ENCODE assay signal across 8 mouse cellular contexts in genomic region chr9:108578545-108579343, GRCm38 (mm10). TPM values are rescaled to one million over a fixed set of nuclear protein-coding genes. Genes with fewer than 3 reads are reported as not detected.
DNase-seq lines count a peak whose midpoint lies in the region; ATAC-seq and TF ChIP-seq lines count a peak whose summit lies in the region.

Wdr6 (minus strand) TSS chr9:108578739.

- H3K27ac ChIP-seq in forebrain, embryonic 10.5 days: peak within 1 kb of the TSS; percentile 95
- peak within 1 kb of the TSS; percentile 95 for H3K27ac ChIP-seq in heart, embryonic 15.5 days
- H3K27ac ChIP-seq in liver, embryonic 14.5 days: peak within 1 kb of the TSS; percentile 38; the same call in 1 of the 2 replicates
- peak within 1 kb of the TSS; percentile 91 for H3K27ac ChIP-seq in neural tube, embryonic 12.5 days

- peak within 1 kb of the TSS; percentile 79 for H3K4me2 ChIP-seq in heart, embryonic 15.5 days
- peak within 1 kb of the TSS; percentile 71 for H3K4me2 ChIP-seq in liver, embryonic 14.5 days (ENCODE audit: low read depth)
- H3K4me2 ChIP-seq in neural tube, embryonic 12.5 days (replicated peaks): peak within 1 kb of the TSS; percentile 79

- peak within 1 kb of the TSS; percentile 90 for H3K9ac ChIP-seq in heart, embryonic 15.5 days
- H3K9ac ChIP-seq in liver, embryonic 14.5 days (replicated peaks): peak within 1 kb of the TSS; percentile 80
- H3K9ac ChIP-seq in neural tube, embryonic 12.5 days: peak within 1 kb of the TSS; percentile 94

- peak; percentile 96 for ATAC-seq in heart, embryonic 15.5 days (replicated peaks; ENCODE audit: insufficient number of reproducible peaks, insufficient read depth, low FRiP score, low read depth)
- ATAC-seq in liver, embryonic 14.5 days (ENCODE audit: insufficient read depth): peak; percentile 91
- peak; percentile 97 for ATAC-seq in neural tube, embryonic 12.5 days (ENCODE audit: low FRiP score, low read depth)

- no peaks in the 10 kb centered on the region for H3K27me3 ChIP-seq in forebrain, embryonic 10.5 days (ENCODE audit: poor library complexity, severe bottlenecking)
- no peaks in the 10 kb centered on the region for H3K27me3 ChIP-seq in heart, embryonic 15.5 days
- no peaks in the 10 kb centered on the region for H3K27me3 ChIP-seq in liver, embryonic 14.5 days (ENCODE audit: control insufficient read depth, insufficient read depth, low read length)
- H3K27me3 ChIP-seq in neural tube, embryonic 12.5 days (replicated peaks): no peaks in the 10 kb centered on the region; the same call in 1 of the 2 replicates

- WGBS in forebrain, embryonic 10.5 days: 5% methylated on average over 51 of the region's 51 CpGs
- WGBS in heart, embryonic 15.5 days: 6% methylated on average over 51 of the region's 51 CpGs
- WGBS in liver, embryonic 14.5 days (ENCODE audit: insufficient replicate concordance): 7% methylated on average over 51 of the region's 51 CpGs
- 3% methylated on average over 51 of the region's 51 CpGs for WGBS in neural tube, embryonic 12.5 days

- H3K9me3 ChIP-seq in forebrain, embryonic 10.5 days: no peaks in the 10 kb centered on the region
- no peaks in the 10 kb centered on the region for H3K9me3 ChIP-seq in heart, embryonic 15.5 days (replicated peaks)
- H3K9me3 ChIP-seq in liver, embryonic 14.5 days (ENCODE audit: control insufficient read depth, low read length): no peaks in the 10 kb centered on the region
- no peaks in the 10 kb centered on the region for H3K9me3 ChIP-seq in neural tube, embryonic 12.5 days

- peaks cover 64% of the 10 kb centered on the region for H3K36me3 ChIP-seq in forebrain, embryonic 10.5 days (replicated peaks)
- peaks cover 14% of the 10 kb centered on the region; the same call in 1 of the 2 replicates for H3K36me3 ChIP-seq in heart, embryonic 15.5 days
- H3K36me3 ChIP-seq in liver, embryonic 14.5 days (replicated peaks; ENCODE audit: control insufficient read depth, insufficient read depth, low read depth): no peaks in the 10 kb centered on the region
- H3K36me3 ChIP-seq in neural tube, embryonic 12.5 days: peaks cover 25% of the 10 kb centered on the region

- TF ChIP-seq CTCF in liver, embryonic 14.5 days (IDR thresholded peaks at IDR 0.05; ENCODE audit: low read depth): 0 out of 2 replicates have a peak, but pooled peaks have one; percentile 19

- peak; percentile 40; the same call in 1 of the 2 replicates for TF ChIP-seq EP300 in liver, embryonic 14.5 days (IDR thresholded peaks at IDR 0.05; ENCODE audit: low read depth)

- peak; percentile 80 to 83 for DNase-seq in CD8-positive naive resting alpha-beta T cell, adult 2 months (ENCODE audit: low read depth in 2 of 2, low spot score in 2 of 2)
- DNase-seq in c-Kit-positive CD71-negative TER-119-negative erythroid progenitor cells, embryonic 14.5 days (ENCODE audit: low read depth): peak; percentile 82
- peak; percentile 98 for DNase-seq in forebrain, embryonic 10.5 days (ENCODE audit: extremely low spot score, low spot score)
- DNase-seq in kidney, postnatal 25 days: peak; percentile 95 to 99
- peak; percentile 75 to 77 (median 76) for DNase-seq in liver, embryonic 14.5 days (ENCODE audit: low read depth in 3 of 3, low spot score in 3 of 3)
- DNase-seq in telencephalon, adult 2 months (ENCODE audit: low read depth, low spot score): peak; percentile 90

- peak within 1 kb of the TSS; percentile 86 for H3K4me3 ChIP-seq in forebrain, embryonic 10.5 days
- H3K4me3 ChIP-seq in heart, embryonic 15.5 days: peak within 1 kb of the TSS; percentile 80
- H3K4me3 ChIP-seq in liver, embryonic 14.5 days (ENCODE audit: insufficient read depth in 1 of 2, low read depth in 2 of 2, low read length in 2 of 2): peak within 1 kb of the TSS; percentile 76 to 81
- H3K4me3 ChIP-seq in neural tube, embryonic 12.5 days: peak within 1 kb of the TSS; percentile 60

- peaks cover 57% of the 10 kb centered on the region for H3K4me1 ChIP-seq in forebrain, embryonic 10.5 days
- peaks cover 58% of the 10 kb centered on the region for H3K4me1 ChIP-seq in heart, embryonic 15.5 days (replicated peaks)
- peaks cover 3 to 13% of the 10 kb centered on the region in 2 experiments; a peak in 2 of 4 replicates for H3K4me1 ChIP-seq in liver, embryonic 14.5 days (replicated peaks; ENCODE audit: control insufficient read depth in 2 of 2, insufficient read depth in 2 of 2, low read length in 1 of 2)
- H3K4me1 ChIP-seq in neural tube, embryonic 12.5 days: peaks cover 55% of the 10 kb centered on the region

RNA-seq across cellular contexts. Expression of gene Wdr6, which starts in this region (rescaled TPM):
- polyA plus RNA-seq in forebrain, embryonic 10.5 days (2016; fragmentation: Nextera tagmentation; extraction: Ambion mirVana): 203 and 212 TPM in 2 replicates
- 42.5 and 68.5 TPM in 2 replicates for polyA plus RNA-seq in heart, embryonic 15.5 days (2015; fragmentation: Nextera tagmentation; extraction: Ambion mirVana)
- polyA plus RNA-seq in liver, embryonic 14.5 days (2012; rRNA removed): 8.4 and 9.4 TPM in 2 replicates
- polyA plus RNA-seq in liver, embryonic 14.5 days (2014; fragmentation: Nextera tagmentation; extraction: Ambion mirVana): 8.4 and 11.1 TPM in 2 replicates
- polyA plus RNA-seq in neural tube, embryonic 12.5 days (2016; fragmentation: Nextera tagmentation; extraction: Ambion mirVana): 285 and 286 TPM in 2 replicates

Comparison
In these comparisons a context has a peak if more than half of its experiments do, and no peak if none do; other contexts are left out.
1. Peak in every context shown above with its lines: DNase-seq, ATAC-seq, H3K4me3 ChIP-seq and H3K27ac ChIP-seq.
2. H3K27ac ChIP-seq: peak in every context shown above with its lines; median percentile 95 in forebrain, embryonic 10.5 days; 95 in heart, embryonic 15.5 days; 91 in neural tube, embryonic 12.5 days; 38 in liver, embryonic 14.5 days.